Mouse (Mus musculus): ENCODE data around the gene Tbx2. TPM values are rescaled to one million over a fixed set of nuclear protein-coding genes. Genes with fewer than 3 reads are reported as not detected.
A peak's percentile ranks its signal among the peaks of the same experiment; 100 is the strongest.

Gene Tbx2
- polyA plus RNA-seq, 1 experiment from 2014 or later: 0.37 TPM

- Histone ChIP-seq H3K4me1 (ENCODE audit: control insufficient read depth, insufficient read depth, low read length) (peaks cover 10% of the 10 kb centered on the region; the same call in 1 of the 2 replicates), H3K27me3 (ENCODE audit: control insufficient read depth, insufficient read depth, low read length) (peaks cover 53% of the 10 kb centered on the region), H3K36me3 (ENCODE audit: control insufficient read depth, insufficient read depth, low read length) (no peaks in the 10 kb centered on the region), H3K4me3 (ENCODE audit: low read depth, low read length) (peak overlapping the region; percentile 11), H3K9me3 (ENCODE audit: control insufficient read depth, low read length) (no peaks in the 10 kb centered on the region), H3K9ac (replicated peaks; ENCODE audit: low read depth, low read length) (no peak overlapping the region), H3K27ac (ENCODE audit: low read depth, low read length) (no peak overlapping the region), H3K4me2 (ENCODE audit: low read depth, low read length) (peak overlapping the region; percentile 2; the same call in 1 of the 2 replicates)
- ATAC-seq (ENCODE audit: low read depth): no peak
- WGBS: 3% methylated on average over 32 of the region's 32 CpGs
Observed at GRCm38 (mm10) chr11:85836523-85837290, 4.4 kb downstream of the Tbx2 start.

GRCm38 (mm10) chr11:85837291-85837647, 4.9 kb downstream of the Tbx2 start:
- H3K4me3 ChIP-seq (ENCODE audit: low read depth, low read length): peak overlapping the region; percentile 16; the same call in 1 of the 2 replicates
- H3K9ac ChIP-seq (replicated peaks; ENCODE audit: low read depth, low read length): no peak overlapping the region
- H3K4me2 ChIP-seq (ENCODE audit: low read depth, low read length): peak overlapping the region; percentile 24; the same call in 1 of the 2 replicates
- no peak overlapping the region for H3K27ac ChIP-seq (ENCODE audit: low read depth, low read length)
- H3K27me3 ChIP-seq (ENCODE audit: control insufficient read depth, insufficient read depth, low read length): peaks cover 51% of the 10 kb centered on the region
- no peaks in the 10 kb centered on the region for H3K36me3 ChIP-seq (ENCODE audit: control insufficient read depth, insufficient read depth, low read length)
- peaks cover 10% of the 10 kb centered on the region; the same call in 1 of the 2 replicates for H3K4me1 ChIP-seq (ENCODE audit: control insufficient read depth, insufficient read depth, low read length)
- 1% methylated on average over 18 of the region's 18 CpGs for WGBS
- ATAC-seq (ENCODE audit: low read depth): no peak
- H3K9me3 ChIP-seq (ENCODE audit: control insufficient read depth, low read length): no peaks in the 10 kb centered on the region

- H3K9me3 ChIP-seq (ENCODE audit: control insufficient read depth, low read length): no peaks in the 10 kb centered on the region
- H3K4me1 ChIP-seq (ENCODE audit: control insufficient read depth, insufficient read depth, low read length): peaks cover 9% of the 10 kb centered on the region; the same call in 1 of the 2 replicates
- H3K9ac ChIP-seq (replicated peaks; ENCODE audit: low read depth, low read length): peak overlapping the region; percentile 25; the same call in 1 of the 2 replicates
- peaks cover 54% of the 10 kb centered on the region for H3K27me3 ChIP-seq (ENCODE audit: control insufficient read depth, insufficient read depth, low read length)
- WGBS: under 1% methylated on average over 64 of the region's 67 CpGs
- no peak overlapping the region for H3K27ac ChIP-seq (ENCODE audit: low read depth, low read length)
- H3K4me2 ChIP-seq (ENCODE audit: low read depth, low read length): peak overlapping the region; percentile 24; the same call in 1 of the 2 replicates
- H3K4me3 ChIP-seq (ENCODE audit: low read depth, low read length): peak overlapping the region; percentile 16; the same call in 1 of the 2 replicates
- H3K36me3 ChIP-seq (ENCODE audit: control insufficient read depth, insufficient read depth, low read length): no peaks in the 10 kb centered on the region
- ATAC-seq (ENCODE audit: low read depth): no peak
Observed at GRCm38 (mm10) chr11:85837648-85838423, 5.5 kb downstream of the Tbx2 start.

- Histone ChIP-seq H3K36me3 (ENCODE audit: control insufficient read depth, insufficient read depth, low read length) (no peaks in the 10 kb centered on the region), H3K4me3 (ENCODE audit: low read depth, low read length) (peak overlapping the region; percentile 16; the same call in 1 of the 2 replicates), H3K9ac (replicated peaks; ENCODE audit: low read depth, low read length) (no peak overlapping the region), H3K27ac (ENCODE audit: low read depth, low read length) (no peak overlapping the region), H3K4me1 (ENCODE audit: control insufficient read depth, insufficient read depth, low read length) (peaks cover 9% of the 10 kb centered on the region), H3K27me3 (ENCODE audit: control insufficient read depth, insufficient read depth, low read length) (peaks cover 58% of the 10 kb centered on the region), H3K9me3 (ENCODE audit: control insufficient read depth, low read length) (no peaks in the 10 kb centered on the region), H3K4me2 (ENCODE audit: low read depth, low read length) (peak overlapping the region; percentile 24; the same call in 1 of the 2 replicates)
- ATAC-seq (ENCODE audit: low read depth): no peak
- 8% methylated on average over 20 of the region's 20 CpGs for WGBS
Observed at GRCm38 (mm10) chr11:85838424-85839257, 6.3 kb downstream of the Tbx2 start.

- Histone ChIP-seq H3K27ac (ENCODE audit: low read depth, low read length) (no peak overlapping the region), H3K4me3 (ENCODE audit: low read depth, low read length) (no peak overlapping the region), H3K36me3 (ENCODE audit: control insufficient read depth, insufficient read depth, low read length) (no peaks in the 10 kb centered on the region), H3K9ac (replicated peaks; ENCODE audit: low read depth, low read length) (no peak overlapping the region), H3K4me1 (ENCODE audit: control insufficient read depth, insufficient read depth, low read length) (peaks cover 12% of the 10 kb centered on the region), H3K27me3 (ENCODE audit: control insufficient read depth, insufficient read depth, low read length) (peaks cover 56% of the 10 kb centered on the region), H3K9me3 (ENCODE audit: control insufficient read depth, low read length) (no peaks in the 10 kb centered on the region), H3K4me2 (ENCODE audit: low read depth, low read length) (no peak overlapping the region; the same call in 1 of the 2 replicates)
- ATAC-seq (ENCODE audit: low read depth): no peak
- 12% methylated on average over 7 of the region's 7 CpGs for WGBS
Observed at GRCm38 (mm10) chr11:85839258-85840030, 7.1 kb downstream of the Tbx2 start.

GRCm38 (mm10) chr11:85840031-85840802, 7.9 kb downstream of the Tbx2 start:
- Histone ChIP-seq H3K4me3 (ENCODE audit: low read depth, low read length) (0 out of 2 replicates have a peak overlapping the region, but pooled peaks have one; percentile 1), H3K4me1 (ENCODE audit: control insufficient read depth, insufficient read depth, low read length) (peaks cover 12% of the 10 kb centered on the region), H3K4me2 (ENCODE audit: low read depth, low read length) (peak overlapping the region; percentile 14; the same call in 1 of the 2 replicates), H3K36me3 (ENCODE audit: control insufficient read depth, insufficient read depth, low read length) (no peaks in the 10 kb centered on the region), H3K9me3 (ENCODE audit: control insufficient read depth, low read length) (no peaks in the 10 kb centered on the region), H3K9ac (replicated peaks; ENCODE audit: low read depth, low read length) (peak overlapping the region; percentile 21; the same call in 1 of the 2 replicates), H3K27me3 (ENCODE audit: control insufficient read depth, insufficient read depth, low read length) (peaks cover 56% of the 10 kb centered on the region), H3K27ac (ENCODE audit: low read depth, low read length) (no peak overlapping the region)
- 6% methylated on average over 27 of the region's 27 CpGs for WGBS
- ATAC-seq (ENCODE audit: low read depth): no peak

GRCm38 (mm10) chr11:85840803-85841145, 8.4 kb downstream of the Tbx2 start:
- H3K27me3 ChIP-seq (ENCODE audit: control insufficient read depth, insufficient read depth, low read length): peaks cover 56% of the 10 kb centered on the region
- H3K4me1 ChIP-seq (ENCODE audit: control insufficient read depth, insufficient read depth, low read length): peaks cover 12% of the 10 kb centered on the region
- no peak overlapping the region for H3K27ac ChIP-seq (ENCODE audit: low read depth, low read length)
- H3K4me2 ChIP-seq (ENCODE audit: low read depth, low read length): peak overlapping the region; percentile 14; the same call in 1 of the 2 replicates
- no peak overlapping the region for H3K4me3 ChIP-seq (ENCODE audit: low read depth, low read length)
- no peaks in the 10 kb centered on the region for H3K9me3 ChIP-seq (ENCODE audit: control insufficient read depth, low read length)
- no peak for ATAC-seq (ENCODE audit: low read depth)
- no peaks in the 10 kb centered on the region for H3K36me3 ChIP-seq (ENCODE audit: control insufficient read depth, insufficient read depth, low read length)
- peak overlapping the region; percentile 21; the same call in 1 of the 2 replicates for H3K9ac ChIP-seq (replicated peaks; ENCODE audit: low read depth, low read length)
- WGBS: 1% methylated on average over 21 of the region's 21 CpGs

All from neural tube, embryonic 14.5 days (tissue).